Mouse (Mus musculus) CD4-positive, CD25-positive, alpha-beta regulatory T cell, adult 2 months (primary cell): ENCODE data around the gene Ninj1.

Source experiments
- DNase-seq: peaks from one replicate; pipeline ENCODE4 v3.0.0-alpha.2; 2012; ENCODE audit warnings: low read depth, low spot score

The Ninj1 gene

DNA sequence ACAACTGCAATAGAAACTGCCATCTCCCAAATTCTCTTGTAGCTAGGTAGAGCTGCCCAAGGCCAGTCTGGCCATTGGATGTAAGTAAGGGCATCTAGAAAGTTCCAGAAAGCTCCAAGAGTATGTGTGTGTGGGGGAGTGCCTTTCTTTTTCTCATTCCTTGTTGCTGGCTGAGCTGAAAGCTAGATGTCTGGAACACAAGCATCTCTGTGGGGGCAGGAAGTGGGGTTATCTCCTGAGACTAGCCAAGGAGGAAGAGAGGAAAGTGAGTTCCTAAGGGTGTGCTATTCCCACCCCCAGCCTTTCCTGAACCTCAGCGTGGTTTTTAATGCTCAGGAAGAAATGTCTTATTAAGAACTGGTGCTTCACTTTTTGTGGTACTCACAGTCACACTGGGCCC lies 15.6 kb upstream of the Ninj1 start:
- no peak for DNase-seq

DNA sequence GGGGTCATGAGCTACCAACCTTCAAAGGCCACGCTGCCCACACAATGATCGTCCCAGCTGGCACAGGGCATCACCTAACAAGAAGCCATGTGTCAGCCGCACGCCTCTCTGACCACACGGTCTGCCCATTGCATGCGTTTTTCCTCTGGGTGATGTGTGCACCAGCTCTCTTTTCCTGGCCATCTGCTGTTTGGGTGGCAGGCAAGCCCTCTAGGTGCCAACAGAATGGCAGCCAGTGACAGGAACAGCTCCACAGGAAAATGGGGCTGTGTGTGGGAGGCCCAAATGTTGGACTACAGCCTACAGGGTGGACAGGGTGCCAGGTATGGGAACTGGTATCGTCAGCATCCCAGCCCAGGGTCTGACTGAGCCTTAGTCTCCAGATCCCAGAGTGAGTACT lies 14.9 kb upstream of the Ninj1 start:
- no peak for DNase-seq

DNA sequence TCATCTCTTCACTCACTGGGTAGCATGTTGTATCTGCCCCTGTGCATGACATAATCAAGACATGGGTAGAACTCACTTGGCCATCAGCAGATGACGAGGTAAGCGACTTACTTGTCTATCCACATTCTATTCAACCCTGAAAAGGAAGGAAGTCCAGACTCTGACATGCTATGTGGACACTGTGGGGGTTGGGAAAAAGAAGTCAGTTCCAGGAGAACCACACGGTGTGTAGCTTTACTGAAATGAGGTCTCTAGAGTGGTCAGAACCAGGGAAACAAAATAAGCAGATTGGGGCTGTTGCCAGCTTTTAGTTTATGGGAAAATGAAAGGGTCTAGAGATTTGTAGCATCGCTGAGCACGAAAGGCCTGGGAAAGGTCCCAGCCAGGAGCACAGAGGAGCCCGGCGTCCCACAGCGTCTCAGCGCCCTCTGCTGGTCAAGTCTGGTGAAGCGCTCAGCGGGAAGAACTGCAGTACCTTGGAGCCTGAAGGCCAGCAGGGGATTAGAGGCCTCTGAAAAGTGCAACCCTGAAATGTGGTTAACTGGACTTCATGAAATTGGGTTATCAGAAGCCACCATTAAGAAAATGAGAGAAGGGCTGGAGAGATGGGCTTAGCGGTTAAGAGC lies 14.2 kb upstream of the Ninj1 start:
- peak; percentile 86 for DNase-seq

DNA sequence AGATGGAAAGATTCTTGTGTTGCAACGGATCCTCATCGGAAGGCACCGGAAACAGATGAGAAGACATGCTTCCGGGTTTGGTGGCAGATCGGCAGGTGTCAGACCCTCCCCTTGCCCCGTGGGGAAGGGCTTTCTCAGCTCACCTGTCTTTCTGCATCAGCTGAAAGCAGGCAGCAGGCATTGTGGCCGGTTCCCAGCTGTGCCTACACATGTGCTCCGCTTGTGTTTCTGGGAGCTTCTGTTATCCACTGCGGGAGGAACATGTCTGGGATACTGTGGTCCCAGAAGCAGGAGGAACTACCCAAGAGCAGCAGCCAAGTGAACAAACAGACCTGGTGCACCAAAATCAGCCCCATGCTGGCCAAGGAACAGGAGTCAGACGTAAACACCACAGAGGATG lies 11.8 kb upstream of the Ninj1 start:
- DNase-seq, result no peak

DNA sequence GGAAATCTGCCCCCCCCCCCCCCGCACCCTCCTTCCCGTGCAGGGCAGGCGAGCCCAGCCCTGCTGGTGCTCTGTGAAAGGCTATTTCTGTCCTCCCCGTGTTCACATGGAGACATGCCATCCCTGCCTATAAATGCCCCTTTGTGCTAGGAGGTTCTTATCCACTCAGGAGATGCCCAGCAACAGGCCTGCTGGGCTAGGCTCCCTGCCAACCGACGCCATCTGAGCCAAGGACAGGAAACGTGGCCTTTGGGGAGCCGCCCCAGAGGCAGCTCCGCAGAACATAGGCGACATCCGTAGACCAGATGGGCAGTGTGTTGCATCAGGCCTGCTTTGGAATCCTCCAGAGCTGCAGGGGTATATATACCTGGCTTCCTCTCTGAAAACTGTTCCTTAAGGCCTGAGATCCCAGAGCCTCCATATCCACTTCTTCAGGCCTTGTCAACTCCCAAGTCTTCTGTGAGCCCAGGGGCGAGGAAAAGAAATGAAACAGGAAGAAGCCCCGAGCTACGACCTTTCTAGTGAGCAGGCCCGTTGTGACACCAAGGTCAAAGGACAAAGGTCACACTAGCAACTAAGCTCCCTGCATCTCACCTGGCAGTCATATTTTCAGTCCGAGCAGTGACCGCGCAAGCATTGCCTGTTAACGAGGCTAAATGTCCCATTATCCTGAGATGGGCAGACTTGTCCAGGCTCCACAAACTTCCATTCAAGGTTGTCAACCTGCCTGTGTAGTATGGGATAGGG lies 8.3 kb upstream of the Ninj1 start:
- DNase-seq, result no peak

DNA sequence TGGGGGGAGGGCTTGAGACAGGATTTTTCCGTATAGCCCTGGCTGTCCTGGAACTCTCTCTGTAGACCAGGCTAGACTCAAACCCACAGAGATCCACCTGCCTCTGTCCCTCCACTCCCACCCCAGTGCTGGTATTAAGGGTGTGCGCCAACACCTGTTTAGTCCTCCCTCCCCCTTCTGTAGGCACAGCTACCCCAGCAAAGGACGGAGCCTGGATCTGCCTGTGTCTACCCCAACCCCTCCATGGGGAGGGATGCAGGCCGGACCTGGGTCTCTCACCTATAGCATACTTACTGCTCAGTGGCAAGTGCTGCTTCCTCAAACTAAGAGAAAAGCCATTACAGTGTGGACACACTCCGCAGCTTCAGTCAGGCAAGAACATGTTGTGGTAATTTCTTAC lies 7.0 kb upstream of the Ninj1 start:
- DNase-seq, result no peak

DNA sequence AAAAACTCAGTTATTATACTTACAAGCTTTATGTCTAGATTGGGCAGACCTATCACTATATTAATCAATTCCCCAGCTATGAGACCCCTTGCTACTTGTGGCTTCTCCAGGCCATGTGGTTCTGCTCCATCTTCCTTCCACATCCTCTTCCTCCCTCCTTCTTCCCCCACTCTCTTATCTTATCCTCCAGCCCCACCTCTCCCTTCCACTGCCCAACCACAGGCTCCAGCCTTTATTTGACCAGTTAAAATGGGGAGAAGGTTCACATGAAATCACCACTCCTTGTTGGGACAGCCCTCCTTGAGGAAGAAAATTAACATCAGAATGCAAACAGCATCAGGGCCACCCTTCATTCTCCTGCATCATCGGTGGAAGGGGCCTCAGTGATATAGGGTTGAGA lies 6.6 kb upstream of the Ninj1 start:
- no peak for DNase-seq

DNA sequence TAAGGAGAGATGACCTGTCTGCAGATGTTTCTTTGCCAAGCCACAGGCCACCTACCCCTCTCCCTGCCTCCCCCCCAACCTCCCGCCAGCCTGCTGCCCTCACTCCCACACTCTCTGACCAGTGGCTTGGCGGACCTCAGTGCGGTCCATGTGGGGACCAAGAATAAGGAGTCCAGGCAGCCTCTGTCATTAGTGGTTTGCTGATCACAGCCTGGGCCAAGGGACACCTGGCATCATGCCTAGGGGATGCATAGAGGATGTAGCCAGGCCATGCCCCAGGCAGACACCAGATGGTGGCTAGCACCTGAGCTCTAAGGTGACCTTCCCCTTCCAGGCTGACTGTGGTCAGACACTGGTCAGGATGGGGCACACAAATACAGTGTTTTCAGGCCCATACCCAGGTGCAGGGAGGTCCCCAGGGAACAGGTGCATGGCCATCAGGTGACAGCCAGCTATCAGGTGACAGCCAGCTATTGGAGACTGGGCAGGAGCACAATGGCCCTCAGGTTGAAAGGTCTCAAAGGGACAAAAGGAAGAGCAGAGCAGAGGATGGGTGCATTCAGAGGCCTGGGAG lies 5.8 kb upstream of the Ninj1 start:
- no peak for DNase-seq

DNA sequence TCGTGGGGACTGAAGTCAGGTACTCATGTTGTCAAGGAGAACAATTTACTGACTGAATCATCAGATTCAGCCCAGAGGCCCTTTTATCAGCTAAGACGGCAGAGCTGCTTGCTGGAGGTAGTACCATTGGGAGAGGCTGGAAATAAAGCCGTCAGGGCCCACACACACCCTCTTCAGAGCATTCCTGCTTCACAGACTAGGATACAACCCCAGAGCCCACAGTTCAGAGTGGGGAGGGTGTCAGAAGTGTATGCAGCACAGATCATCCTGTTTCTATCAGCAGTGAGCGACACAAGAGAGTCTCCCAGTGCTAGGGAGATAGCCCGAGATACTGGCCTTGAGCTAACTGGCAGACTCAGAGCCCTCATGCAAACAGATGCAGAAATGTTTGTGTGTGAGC lies 4.1 kb upstream of the Ninj1 start:
- DNase-seq, result no peak

DNA sequence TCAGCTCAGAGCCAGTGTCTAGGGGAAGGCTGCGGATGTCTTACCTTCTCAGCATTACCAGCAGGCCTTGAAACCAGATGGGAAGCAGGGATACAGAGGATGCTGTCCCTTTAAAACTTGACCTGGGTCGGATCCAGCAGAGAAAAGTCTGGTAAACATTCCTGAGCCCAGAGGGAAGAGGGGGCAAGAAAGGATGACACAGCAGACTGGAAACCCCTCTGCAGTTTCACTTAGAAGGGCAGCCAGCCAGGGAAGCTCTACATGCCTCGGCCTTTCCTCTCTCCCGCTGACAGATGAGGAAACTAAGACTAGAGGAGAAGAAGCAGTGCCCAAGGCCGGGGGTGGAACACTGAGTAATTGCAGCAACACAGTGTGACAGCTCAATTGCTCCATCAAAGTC lies 3.6 kb upstream of the Ninj1 start:
- no peak for DNase-seq

DNA sequence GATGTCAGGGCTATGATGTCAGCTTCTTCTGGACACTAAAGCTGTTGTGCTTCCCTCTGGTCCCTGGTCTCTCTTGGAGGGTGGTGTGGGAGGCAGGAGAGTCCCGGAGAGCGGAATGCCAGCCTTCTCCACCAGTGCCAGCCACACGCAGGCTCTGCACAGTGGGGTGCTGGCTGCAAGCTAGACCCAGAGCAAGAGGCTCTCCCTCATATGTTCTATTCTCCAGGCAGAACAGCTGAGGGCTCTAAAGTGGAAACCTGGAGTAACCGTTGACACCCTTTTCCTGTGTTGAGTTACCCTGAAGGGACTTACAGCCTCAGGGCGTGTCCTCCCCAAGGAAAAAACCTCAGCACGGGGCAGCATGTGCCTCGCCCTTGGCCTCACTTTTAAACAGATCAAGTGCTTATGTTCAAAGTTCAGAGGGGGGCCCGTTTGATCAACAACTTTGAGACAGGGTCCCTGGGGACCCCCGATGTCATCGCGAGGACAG lies 442 bp upstream of the Ninj1 start:
- no peak for DNase-seq

DNA sequence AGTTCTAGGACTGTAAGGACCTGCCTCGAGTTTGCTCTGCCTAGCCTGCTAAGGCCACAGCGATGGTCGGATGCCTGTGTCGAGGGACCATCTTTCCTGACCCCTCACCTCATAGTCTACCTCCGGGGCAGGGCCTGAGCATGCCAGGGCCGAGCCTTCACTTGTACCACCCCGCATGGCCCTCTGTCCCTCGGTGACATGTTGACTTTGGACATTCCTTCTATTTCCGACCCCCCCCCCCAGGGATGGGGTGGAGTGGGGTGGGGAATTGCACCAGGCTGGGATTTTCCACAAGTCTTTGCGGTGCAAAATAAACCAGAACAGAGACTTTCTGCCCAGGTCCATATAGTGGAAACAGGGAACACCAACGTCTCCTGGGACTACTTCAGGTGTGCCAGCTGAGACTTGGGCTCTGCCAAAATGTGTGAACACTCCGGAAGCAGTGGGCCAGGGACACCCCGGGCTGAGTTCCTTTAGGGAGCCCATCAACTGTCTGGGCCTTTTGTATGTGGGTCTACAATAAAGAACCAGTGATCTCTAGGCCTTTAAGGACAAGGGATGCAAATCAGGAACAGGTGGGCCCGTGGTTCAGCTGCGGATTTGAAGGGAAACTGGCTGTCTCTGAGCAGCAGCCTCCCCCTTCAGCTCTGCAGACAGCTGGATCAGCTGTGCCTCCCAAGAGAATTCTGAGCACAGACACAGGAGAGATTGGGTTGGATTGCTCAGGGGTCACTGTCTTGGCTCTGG lies 1.1 kb downstream of the Ninj1 start:
- peak; percentile 23 for DNase-seq

DNA sequence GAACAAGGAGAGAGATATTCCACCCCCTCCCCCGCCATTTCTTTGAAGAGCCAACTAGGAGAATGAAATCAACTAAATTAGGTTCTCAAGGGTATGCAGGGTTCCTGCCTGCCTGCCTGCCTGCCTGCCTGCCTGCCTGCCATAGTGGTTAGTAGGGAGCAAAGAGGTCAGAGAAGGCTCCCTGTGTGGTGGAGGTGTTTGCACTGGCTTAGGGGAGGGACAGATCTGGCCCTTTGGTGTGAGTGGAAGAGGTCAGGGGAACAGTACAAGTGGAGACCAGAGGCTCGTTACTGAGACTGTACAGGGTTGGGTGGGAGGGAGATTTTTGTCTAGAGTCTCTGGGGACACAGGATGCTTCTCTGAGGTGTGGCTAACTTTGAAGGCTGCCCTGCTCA lies 1.7 kb downstream of the Ninj1 start:
- DNase-seq, result no peak

DNA sequence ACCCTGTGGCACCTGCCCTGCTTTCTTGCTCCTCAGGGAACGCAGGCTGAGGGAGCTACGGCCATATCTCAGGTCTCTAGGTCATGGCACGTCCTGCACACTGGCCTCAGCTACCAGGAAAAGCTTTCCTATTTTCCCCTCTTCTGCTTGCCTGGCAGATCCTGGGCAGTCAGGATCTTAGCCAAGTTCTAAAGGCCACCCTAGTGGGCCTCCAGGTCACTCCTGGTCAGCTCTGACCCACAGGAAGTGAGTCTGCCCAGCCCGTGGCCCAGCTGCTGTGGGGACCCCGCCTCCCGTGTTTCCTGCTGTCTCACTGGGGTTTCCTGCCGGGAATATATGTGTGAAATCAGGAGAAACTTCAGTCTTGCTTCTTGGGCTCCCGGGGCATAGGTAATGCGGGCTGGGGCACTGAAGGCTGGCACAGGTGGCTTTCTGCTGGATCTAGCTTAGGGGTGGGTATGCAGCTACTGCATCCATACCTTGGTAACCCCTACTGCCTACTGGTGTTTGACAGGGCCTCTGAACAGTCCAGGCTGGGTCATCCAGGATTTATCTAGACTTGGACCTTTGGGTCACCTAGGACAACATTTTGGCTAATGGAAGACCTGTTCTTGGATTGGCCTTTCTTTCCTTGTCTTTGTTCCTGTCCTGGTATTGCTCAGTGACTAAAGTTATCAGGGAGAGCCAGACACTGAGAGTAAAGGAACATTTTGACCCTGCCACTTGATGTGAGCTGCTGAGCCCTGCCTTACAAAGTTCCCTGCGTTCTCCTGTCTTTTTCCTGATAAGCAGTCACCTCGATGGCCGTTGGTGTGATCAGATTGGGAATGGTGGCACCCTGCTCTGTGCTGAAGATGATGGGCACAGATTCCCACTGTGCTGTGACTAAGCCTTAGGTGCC lies 2.9 kb downstream of the Ninj1 start:
- DNase-seq, result no peak

DNA sequence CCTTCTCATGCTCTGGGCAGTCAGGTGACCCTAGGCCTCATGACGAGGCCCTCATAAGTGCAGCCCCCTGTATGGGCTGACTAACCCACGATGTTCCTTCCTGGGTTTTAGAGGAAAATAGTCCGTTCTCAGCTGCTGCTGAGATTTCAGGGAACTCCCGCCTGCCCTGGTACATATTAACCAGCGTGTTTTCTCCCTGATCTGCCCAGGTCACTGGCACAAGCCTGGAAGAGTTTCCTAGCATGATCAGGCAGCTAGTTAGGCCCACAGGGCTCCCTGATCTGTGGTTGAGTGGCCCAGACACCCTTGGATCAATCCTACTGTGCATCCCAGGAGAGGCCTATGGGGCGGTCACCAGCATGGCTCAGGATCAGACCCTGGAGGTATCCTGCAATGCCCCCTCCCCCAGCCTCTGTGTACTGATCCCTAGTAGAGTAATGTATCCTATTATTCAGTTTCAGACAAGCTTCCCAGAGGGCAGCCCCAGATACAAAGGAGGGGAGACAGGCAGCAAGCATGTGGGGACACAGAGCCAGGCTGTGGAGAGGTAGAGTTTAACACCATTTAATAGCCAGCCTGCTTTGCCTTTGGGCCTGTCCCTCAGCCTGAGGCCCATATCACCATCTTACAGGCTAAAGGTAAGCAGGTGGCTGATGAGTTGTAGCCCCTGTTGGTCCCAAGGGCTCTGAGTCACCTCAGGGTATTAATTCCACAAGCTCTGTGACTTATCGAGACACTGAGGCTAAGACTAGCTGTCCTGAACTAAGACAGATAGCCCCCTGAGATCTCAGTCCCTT lies 3.8 kb downstream of the Ninj1 start:
- no peak for DNase-seq

DNA sequence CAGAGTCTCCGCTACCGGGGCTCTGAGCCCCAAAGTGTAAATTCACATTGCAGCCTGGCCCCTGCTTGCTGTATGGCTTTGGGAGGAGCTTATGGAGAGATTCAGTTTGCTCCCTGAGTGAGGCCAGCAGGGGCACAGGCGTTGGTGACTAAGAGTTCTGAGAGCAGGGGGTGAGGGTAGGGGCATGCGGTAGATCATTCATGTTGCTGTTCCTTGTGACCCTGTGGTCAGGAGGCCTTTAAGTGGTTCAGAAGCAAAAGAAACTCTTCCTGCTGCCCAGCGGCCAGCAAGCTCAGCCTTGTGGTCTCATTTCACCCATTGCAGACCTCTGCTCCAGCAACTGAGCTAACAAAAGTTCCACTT lies 4.4 kb downstream of the Ninj1 start:
- no peak for DNase-seq

DNA sequence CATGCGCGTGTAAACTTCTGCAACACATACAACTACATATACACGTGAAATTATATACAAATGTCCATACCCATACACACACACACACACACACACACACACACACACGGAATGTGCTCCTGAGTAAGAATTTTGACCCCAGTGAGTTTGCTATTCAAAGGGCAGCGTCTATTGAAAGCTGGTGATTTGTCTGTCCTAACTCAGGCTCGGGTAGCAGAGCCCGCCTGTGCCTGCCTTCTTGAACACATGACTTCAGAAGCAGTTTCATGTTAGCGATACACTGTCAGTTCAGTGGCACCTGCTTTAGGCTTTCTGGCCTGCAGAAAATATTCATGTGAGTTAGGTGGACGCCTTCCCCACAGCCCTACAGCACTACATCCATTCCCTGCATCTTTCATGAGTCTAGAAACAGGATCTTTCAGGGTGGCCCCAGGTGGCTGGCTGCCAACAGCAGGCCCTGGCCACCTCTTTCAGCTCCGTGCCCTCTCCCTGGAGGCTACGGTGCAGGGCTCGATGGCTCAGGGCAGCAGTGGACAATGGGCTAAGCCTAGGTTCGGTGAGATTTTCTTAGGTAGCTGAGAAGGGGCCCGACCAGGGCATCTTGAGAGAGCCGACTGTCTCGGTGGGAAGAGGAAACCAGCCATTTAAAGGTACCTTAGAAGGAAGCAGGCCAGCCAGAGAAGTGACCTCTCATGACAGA lies 5.0 kb downstream of the Ninj1 start:
- no peak for DNase-seq

DNA sequence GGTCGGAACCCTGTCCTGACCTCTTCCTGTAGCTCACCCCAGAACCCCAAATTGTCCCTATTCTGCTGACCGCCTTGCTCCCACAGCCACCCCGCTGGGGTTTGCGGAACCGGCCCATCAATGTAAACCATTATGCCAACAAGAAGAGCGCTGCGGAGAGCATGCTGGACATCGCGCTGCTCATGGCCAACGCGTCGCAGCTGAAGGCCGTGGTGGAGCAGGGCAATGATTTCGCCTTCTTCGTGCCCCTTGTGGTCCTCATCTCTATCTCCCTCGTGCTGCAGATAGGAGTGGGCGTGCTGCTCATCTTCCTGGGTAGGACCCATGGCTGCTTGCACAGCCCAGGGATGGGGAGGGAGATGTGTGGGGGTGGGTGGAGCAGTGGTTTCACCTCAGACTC lies 6.4 kb downstream of the Ninj1 start:
- no peak for DNase-seq

DNA sequence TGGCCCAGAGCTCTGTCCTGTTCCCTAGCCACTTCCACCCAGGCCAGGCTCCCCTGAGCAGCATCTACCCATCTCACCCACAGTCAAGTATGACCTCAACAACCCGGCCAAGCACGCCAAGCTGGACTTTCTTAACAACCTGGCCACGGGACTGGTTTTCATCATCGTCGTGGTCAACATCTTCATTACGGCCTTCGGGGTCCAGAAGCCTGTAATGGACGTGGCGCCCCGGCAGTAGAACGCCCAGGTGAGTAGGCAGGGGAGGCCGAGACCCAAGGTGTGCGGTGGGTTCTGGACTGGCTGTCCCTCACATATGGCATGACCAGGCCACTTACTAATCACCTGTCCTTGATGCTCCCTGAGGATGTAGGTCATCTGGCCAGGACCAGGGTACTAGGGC lies 7.5 kb downstream of the Ninj1 start:
- no peak for DNase-seq

DNA sequence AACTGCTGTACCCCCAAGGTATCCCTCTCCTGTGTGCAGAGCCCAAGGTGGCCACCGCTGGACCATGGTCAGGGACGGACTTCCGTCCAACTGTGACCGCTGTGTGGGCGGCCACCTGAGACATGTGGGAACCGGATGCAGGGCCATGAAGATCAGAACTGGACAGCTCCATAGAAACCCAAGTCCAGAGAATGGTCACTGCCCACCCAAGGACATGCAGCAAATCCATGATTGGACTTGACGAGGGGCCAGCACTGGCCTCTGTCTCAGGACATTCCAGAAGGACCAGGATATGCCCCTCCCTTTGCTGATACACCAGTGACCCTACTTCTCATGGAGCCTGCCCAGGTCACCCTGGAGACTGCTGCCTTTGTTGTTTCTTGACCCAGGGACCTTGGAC lies 8.4 kb downstream of the Ninj1 start:
- no peak for DNase-seq
